Mouse (Mus musculus) NIH3T3 (cell line): ENCODE results near the gene Bcl2l11.
A peak's percentile ranks its signal among the peaks of the same experiment; 100 is the strongest.
"Not testable (repeated sequence)": the region's sequence is repeated elsewhere in the genome, so short reads cannot be mapped to it uniquely, and the experiment has no call there.

Source experiments
- DNase-seq: peaks from one replicate; pipeline ENCODE4 v3.0.0-alpha.2; 2012; ENCODE audit warnings: low read depth

The Bcl2l11 gene

DNA sequence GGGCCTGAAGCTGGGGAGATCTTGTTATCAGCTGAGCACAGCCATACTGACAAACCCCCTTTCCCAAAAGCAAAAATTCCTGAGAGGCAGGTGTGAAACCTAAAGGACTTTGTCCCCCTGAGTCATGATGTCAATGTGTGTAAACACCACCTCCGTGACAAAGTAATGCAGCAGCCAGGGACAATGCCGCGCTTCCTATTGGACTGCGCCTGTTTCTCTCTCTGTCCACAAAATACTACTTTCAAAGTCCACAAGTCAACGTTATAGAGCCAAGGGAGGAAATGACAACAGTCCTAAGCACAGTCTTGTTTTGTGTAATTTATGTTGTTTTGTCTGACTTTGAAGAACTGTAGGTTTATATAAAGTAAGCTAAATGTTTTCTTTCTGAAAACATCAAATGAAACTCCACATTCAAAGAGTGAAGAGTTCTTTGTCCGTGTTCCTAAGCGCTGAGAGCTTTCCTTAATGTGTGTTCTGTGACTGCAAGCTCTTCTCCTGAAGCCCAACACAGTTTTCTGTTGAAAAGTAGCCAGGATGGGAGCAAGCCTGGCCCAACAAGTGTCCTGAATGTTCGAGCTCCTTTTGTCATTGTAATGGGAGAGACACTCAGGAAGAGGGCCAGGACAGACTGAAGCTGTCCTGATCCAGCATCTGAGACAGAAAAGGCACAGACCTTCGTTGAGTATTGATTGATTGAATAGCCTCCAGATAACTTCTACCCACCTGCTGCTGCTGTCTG, 48.9 kb downstream of the Bcl2l11 start:
- DNase-seq, result no peak

DNA sequence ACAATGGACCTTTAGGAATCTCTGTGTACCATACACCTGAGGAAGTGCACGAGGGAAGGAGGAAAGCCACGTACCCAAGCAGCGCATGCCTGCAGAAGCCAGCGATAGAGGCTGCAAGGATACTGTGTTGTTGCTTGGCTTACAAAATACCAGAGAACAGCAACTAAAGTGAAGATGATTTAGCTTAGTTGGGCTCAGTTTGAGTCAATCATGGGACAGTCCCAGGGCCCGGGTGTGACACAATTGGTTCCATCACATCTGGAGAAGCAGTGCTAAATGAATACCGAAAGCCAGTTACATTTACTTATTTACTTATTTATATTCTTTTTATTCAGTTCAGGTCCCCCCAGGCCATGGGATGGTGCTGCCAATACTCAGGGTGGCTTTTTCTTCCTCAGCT, 49.8 kb downstream of the Bcl2l11 start:
- no peak for DNase-seq

DNA sequence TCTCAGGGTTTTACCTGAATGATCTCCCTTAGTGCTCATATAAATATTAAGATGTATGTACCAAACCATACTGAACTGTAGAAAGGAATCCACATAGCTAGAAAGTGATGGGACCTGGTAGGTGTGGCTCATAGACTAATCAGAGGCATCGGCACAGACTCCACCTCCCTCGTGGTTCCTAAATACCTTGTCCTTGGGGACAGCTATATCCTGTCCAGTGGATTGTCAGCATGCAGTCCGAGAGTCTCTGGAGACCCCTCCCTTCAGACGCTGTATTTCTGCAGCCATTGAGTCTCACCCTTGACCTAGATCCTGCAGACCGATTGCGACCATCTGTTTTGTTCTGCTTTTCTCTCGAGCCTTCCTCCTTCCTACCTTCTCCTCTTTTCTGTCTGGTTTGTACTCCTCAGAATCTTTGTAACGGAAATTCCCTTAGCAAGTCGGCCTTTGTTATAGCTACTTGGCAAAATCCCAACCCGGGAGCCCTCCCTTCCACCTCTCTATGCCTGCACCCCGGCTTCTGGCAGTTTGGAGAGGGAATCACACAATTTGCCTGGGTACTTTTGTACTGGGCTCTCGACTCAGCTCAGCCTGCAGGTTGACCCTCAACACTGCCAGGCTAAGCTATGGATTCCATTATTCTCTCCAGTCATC, 50.7 kb downstream of the Bcl2l11 start:
- DNase-seq, result no peak

DNA sequence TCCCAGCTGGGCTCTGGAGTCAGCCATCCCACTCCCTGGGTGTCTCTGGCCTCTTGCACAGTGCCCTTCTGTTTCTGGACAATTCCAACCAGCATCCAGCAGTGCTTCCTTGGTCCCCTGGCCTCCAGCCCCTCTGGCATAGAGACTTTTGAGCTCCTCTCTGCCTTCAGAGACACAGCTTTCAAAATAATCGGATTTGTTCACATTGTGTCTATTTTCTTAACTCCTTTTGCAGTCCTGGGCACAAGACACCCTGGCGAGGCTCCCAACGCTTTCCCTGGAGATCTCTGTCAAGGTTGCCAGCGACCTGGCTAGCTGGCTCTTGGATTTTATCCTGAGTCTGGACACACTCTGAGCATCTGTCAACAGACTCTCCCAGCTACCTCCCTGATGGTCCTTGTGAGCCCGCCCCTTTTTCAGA, 51.4 kb downstream of the Bcl2l11 start:
- no peak for DNase-seq

DNA sequence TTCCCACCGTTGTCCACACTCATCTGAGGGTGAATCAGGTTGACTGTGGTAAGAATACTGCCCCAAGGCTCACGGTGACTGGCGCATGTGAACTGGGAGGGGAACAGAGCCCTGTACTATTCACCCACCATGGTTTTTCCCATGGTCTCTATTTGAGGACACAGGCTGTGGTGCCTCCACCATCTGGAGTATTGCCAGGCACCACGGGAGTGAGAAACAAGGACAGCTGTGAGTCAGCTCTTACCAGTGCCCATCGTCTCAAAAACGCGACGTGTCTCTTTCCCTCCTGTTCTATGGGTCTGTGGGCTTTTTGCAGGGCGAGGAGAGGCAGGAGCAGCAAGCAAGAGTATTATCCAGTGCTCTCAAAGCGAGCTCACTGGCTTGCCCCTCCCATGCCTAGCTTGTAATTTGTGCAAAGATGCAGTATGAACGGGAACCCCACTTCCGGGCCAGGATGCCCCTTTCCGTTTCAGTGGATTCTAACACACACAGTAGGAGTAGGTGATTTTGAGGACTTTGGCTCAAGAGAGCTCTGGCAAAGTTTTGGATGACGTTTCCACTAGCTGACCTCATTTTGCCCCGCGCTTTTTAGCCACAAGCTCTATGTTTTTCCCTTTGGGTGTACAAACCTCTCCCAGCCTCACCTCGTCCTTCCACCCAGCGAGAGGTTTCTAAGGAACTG, 53.4 kb downstream of the Bcl2l11 start:
- DNase-seq, result no peak

DNA sequence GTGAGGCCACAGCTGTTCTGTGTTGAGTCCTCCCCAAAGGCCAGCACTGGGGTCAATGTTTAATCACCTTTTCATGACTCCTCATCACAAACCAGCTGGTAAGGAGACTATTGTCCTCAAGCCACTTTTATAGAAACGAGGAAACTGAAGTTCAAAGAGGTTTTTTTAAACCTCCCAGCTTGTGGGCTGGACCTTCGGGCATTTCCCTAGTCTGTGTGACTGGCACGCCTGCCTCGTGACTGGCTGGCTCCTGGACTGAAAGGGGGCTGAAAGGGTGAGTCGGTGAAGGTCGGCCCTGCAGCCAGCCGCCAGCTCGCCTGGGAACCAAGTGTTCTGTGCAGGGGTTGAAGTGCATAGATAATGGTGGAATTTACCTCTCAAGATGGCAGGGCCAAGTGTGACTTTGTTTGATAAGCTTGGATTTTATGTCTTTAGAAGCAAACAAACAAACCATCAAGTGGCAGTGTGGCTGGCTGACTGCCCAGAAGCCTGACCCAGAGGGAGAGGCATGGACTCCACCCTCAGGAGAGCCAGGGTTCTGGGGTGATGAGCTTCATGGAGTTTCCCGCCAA, 54.1 kb downstream of the Bcl2l11 start:
- peak; percentile 25 for DNase-seq

DNA sequence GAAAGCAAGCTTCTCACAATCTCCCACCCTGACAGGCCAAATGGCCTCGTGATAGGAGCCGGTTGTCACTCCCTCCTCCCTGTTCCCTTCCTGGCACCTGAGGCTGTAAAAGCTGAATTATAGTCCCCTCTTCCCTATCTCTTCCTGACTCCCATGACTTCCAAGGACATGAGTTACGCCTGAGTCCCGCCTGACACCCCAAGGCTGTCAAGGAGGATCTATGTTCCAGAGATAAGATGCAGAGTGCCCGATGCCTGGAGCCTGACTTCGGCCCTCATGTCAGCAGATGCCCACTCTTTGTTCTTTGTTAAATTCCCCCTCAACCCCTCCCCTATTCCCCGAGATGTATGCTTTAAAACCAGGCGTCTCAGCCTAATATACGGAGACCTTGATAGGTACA, 56.3 kb downstream of the Bcl2l11 start:
- not testable (repeated sequence) for DNase-seq

DNA sequence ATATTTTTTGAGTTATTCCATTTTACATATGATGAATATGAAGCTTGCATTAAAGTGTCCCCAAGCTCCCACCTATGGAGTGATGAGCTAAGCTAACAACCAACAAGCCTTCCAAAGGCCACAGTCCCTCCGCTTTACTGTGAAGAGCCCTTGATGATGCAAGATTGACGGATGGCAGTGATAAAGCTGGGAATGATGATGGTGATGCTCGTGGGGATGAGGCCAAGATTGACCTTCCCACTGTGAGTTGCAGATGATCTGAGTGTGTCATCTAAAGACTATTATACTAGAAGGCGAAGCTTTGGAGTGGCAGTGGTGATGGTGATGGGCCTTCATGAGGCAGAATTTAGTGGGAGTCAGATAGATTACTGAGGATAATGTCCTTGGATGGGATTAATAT, 56.9 kb downstream of the Bcl2l11 start:
- no peak for DNase-seq

DNA sequence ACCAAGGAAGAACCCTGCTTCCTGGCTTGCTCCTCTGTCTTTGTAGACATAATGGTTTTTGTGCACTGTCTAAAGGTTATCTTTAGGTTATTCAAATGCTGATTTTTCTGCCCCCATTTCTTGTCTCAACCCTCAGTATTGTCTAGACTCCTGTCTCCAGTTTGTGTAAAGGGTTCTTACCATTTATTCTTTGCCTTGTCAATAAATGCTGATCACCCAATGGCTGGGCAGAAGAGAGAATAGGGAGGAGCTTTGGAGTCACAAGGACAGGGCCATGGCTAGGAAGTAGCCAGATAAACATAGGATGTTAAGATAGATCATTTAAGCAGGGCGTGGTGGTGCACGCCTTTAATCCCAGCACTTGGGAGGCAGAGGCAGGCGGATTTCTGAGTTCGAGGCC, 57.9 kb downstream of the Bcl2l11 start:
- no peak for DNase-seq

DNA sequence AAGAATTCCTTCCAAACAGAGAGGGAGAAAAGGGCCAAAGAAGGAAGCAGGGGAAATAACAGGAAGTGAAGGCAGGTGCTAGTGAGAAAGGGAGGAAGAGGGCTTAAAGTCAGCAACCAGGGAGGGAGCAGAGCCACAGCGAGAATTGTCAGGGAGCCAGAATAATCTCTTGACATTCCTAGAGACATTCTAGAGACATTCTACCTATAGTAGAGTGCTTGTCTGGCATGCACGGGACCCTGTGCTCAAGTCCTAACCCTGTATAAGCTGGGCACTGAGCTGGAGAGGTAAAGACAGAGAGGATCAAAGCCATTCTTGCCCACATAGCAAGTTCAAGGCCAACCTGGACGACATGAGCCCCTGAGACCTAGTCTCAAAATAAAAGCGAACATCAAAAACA, 60.1 kb downstream of the Bcl2l11 start:
- DNase-seq, result no peak

DNA sequence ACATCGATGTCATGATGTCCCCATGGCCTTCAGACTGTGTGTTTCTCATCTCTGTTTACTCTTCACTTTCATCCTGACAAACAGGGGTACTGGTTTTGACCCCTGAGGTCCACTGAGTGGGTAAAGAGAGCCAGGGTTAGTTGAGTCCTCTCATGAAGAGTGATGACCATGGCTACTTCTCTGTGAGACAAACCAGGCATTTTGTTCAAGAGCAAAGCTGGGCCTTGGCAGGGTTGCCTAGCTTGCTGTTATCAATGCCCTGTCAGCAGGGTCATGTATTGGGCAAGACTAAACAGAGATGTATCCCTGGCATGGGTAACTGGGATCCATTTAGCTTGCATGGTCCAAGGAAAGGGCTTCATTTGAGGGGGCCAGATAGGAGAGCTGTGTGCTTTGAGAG, 61.4 kb downstream of the Bcl2l11 start:
- DNase-seq, result no peak

DNA sequence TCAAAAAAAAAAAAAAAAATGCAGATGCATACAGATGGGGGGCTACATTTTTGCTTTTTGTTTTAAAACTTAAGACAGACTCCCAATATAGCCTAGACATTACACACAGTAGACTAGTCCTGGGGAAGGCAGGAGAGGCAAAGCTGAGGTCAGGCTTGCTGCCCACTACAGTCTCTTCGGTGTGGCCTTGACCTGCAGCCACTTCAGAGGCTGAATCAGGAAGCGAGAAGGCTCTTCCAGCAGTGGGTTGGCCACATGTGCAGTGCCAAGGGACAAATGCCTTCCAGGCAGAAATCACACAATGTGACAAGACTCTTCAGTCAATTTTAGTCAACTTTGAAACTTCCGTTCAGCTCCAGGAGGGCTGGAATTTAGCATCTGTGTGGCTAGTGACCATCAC, 62.6 kb downstream of the Bcl2l11 start:
- DNase-seq, result no peak

DNA sequence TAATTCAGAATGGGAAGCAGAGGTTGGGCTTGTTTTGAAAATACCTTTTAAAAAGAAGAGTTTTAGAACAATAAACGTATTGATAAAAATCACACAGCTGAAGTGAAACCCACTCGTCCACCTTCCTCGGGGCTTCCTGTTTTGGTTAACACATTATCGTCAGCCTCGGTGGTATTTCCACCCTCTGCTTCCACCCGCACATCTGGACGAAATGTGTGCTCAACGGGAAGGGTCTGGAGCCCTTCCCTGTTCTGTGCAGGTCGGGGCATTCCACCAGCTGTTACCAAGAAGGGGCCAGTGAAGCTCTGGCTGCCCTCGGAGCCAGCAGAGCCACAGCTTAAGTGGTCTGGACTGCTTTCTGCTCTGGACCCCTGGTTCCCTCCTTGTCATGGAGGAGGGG, 63.9 kb downstream of the Bcl2l11 start:
- no peak for DNase-seq

DNA sequence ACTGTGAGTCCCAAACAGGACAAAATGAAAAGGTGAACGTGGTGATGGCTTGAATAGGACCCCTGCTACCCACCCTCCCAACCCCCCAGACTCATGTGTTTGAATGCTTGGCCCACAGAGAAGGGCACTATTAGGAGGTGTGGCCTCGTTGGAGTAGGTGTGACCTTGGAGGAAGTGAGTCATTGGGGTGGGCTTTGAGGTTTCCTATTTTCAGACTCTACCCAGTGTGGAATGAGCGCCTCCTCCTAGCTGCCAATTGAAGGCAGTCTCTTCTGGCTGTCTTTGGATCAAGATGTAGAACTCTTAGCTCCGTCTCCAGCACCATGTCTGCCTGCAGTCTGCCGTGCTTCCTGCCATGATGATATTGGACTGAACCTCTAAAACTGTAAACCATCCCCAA, 64.4 kb downstream of the Bcl2l11 start:
- no peak for DNase-seq

DNA sequence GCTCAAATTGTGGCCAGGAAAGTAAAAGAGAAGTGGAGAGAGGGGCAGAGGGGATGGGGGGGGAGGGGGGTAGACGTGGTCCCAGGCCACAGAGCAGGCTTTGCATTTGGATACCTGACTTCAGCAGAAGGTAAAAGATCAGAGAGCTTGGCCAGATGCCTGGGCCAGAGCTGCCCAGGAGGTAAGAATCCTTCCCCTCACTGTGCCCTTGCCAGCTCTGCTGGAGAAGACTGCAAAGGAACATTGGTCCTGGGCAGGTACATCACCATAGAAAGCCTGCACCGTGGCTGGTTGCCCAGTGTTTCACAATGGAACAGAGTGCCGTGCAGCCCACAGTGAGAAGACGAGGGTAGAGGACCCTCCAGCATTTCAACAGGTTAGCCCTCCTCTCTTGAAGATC, 67.6 kb downstream of the Bcl2l11 start:
- no peak for DNase-seq

DNA sequence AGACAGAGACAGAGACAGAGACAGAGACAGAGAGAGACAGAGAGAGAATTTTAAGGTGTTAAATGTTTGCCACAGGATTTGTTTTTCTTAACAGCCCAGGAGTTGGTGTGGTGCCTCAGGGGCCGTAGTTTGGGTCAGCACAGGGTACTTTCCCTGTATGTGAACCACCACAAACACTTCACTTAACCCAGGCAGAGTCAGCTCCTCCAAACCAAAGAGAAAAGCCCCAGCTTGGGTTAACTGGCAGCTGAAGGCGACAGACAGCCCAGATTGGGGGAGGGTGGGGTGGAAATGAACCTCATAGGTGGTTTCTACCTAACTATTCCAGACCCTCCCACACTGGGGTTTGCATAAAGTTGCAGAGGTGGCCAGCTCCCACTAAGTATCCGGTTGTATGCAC, 71.5 kb downstream of the Bcl2l11 start:
- DNase-seq, result no peak

DNA sequence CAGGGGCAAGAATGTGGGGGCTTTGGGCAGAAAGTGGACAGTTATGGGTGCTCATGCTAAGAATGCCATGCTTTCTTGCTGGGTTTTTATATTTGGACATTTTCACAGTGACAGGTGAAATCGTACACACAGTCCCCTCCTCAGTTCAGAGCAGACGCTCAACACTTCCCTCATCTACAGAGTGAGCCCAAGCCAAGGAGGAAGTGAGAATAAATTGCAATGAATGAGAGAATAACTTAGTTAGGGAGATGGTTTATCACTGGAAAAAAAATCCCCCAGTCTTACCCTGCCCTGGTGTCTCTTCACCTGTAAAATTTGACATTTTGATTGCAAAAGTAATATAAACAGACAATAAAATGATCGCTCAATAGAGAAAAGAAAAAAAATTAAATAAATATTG, 77.3 kb downstream of the Bcl2l11 start:
- DNase-seq, result no peak

DNA sequence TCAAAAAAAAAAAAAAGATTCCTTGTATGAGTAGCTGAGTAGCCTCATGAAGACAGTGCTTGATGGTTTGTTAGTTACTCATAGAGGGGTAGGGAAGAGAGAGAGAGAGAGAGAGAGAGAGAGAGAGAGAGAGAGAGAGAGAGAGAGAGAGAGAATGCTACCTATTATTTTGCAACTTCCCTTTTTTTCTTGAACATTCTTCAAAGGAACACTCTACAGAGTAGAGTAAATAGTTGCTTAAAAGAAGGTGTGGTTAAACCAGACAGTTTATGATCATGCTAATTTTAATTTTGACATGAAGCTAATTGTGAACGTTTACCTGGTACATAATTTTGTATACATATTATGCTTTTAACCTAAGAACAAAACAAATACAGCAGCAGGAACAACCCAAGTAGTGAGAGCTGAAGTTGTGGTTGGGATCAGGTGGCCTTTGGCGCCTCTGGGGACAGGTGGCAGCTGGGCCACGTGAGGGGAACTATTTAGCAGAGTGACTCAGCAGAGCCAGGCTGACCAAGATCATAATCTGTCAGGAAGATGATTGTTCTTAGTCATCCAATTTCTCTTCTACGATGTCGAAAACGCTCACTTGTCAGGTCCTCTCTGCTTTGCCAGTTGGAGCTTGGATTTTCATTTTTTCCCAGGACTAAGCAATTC, 78.0 kb downstream of the Bcl2l11 start:
- peak; percentile 27 for DNase-seq

DNA sequence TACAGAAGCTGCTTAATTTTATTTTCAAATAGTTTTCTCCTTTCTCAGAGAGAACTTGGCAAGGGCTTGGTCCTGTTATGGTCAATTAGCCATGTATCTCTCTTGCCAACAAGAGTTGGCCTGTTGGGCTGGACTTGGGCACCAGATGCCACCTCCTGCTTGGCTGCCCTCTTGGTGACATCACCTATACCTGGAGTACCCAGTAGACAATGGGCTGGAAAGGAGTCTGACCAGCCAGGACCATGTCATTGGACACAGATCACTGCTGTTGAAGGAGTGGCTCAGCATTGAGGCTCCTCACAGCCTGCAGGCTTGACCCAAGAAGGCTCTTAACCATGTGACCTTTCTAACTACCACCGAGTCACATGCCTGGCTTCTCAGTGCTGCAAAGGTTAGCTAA, 82.7 kb downstream of the Bcl2l11 start:
- DNase-seq, result no peak

DNA sequence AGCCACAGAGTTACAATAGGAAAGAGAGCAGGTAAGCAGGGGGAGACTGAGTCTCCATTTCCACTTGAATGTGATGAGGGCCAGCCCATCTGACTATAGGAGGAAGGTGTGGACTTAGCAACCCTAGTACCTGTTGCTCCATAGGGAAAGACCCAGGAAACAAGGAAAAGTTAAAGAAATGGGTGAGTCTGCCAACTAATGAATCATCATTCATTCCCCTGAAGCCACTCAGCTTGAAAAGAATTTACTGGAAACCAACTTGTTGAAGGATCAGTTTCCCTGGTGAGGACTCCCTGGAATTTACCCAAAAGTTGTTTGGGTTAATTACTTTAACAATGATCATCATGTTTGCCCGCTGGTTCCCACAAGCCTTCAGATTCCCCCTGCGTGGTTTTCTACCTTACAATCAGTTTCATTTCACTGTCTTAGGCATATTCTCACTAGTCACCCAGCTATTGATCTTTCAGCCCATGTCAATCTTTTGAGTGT, 84.0 kb downstream of the Bcl2l11 start:
- DNase-seq, result peak; percentile 75

DNA sequence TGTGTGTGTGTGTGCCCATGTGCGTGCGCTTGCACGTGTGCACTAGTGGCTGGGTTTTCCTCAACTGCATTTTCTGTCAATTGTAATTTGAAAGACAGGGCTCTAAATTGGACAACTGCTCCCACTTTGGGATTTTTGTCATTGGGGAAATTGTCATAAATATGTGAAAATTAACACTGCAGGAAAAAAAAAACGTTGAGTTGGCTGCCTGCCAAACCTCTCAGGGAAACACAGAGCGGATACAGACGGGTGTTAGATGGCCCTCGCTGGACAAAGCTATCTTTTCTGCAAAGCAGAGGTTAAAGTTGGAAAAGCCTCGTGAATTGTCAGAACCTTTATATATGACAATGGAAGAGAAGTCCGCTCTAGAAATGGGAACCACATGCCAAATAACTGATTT, 84.5 kb downstream of the Bcl2l11 start:
- no peak for DNase-seq
